Mouse (Mus musculus): ENCODE data around the gene Ets2. TPM values are rescaled to one million over a fixed set of nuclear protein-coding genes. Genes with fewer than 3 reads are reported as not detected.
"Not testable (repeated sequence)": the region's sequence is repeated elsewhere in the genome, so short reads cannot be mapped to it uniquely, and the experiment has no call there.

Gene Ets2
- total RNA-seq, 4 experiments from 2014 or later = 70.6 to 77.0 (median 74.1) TPM

GRCm38 (mm10) chr16:95763201-95763600 is 61.3 kb downstream of the Ets2 start:
- DNase-seq (ENCODE audit: low spot score in 2 of 2) = no peak

GRCm38 (mm10) chr16:95764041-95764440 is 62.2 kb downstream of the Ets2 start:
- not testable (repeated sequence) for DNase-seq (ENCODE audit: low spot score in 2 of 2)

- DNase-seq (ENCODE audit: low spot score in 2 of 2) = no peak
Measured at GRCm38 (mm10) chr16:95766181-95766580, 64.3 kb downstream of the Ets2 start.

GRCm38 (mm10) chr16:95767246-95767645 is 65.4 kb downstream of the Ets2 start:
- DNase-seq (ENCODE audit: low spot score in 2 of 2) = no peak

DNA sequence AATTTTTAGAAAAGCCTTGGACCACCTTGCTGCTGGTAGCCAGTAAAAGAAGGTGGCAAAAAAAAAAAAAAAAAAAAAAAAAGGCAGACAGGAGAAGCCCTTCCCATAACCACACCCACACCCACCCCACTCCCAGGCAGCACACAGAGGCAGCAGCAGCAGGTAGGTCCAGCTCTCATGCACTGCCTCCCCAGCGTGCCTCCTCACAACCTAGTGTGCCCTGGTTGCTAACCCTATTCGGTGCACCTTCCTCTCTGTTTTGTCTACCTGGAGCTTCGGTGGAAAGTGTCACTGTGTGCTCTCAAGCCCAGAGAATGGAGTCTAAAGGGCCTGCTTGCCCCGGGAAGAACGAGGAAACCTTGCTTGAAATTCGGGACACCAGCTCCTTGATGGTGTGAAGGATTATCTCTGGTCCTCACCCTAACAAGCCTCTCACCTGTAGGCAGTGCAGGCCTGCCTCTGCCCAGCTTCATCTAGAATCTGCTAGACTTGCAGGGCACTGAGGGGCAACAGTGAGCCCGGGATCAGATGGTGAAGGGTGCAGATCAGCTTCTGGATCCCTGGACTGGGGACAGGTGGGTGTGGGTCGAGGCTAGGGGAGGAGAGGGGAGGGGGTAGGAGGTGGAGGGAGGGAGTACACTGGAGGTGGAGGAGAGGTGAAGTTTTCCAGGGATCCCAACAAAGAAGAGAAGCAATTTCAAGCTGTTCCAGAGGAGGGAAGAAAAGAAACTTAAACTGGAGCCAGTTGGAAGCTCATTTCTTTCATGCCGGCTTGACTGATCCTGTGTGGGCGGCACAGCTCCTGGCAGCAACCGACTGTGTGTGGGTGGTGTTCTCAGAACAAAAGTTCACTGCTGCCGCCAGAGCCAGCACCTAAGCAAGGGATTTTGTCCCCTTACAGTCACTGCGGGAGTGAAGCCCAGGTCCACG is 67.5 kb downstream of the Ets2 start:
- peak in 1 of 2 experiments; percentile 93 for DNase-seq (ENCODE audit: low spot score in 2 of 2)

GRCm38 (mm10) chr16:95769996-95770334 is 68.1 kb downstream of the Ets2 start:
- no peak for DNase-seq (ENCODE audit: low spot score in 2 of 2)

GRCm38 (mm10) chr16:95770402-95770801 is 68.5 kb downstream of the Ets2 start:
- no peak for DNase-seq (ENCODE audit: low spot score in 2 of 2)

Other genes starting within 250 kb of the Ets2 start
- gene Erg, start 115.5 kb upstream of the Ets2 start, total RNA-seq (2022) = 1 to 10 TPM; 5.0 to 6.3 (median 5.7) TPM